Mouse (Mus musculus) gastrocnemius, adult 8-10 months (tissue): ENCODE data around the gene Lpo. TPM values are rescaled to one million over a fixed set of nuclear protein-coding genes. Genes with fewer than 3 reads are reported as not detected.
"Not testable (repeated sequence)": the region's sequence is repeated elsewhere in the genome, so short reads cannot be mapped to it uniquely, and the experiment has no call there.

Experiments
- DNase-seq, 2 experiments: peaks; one replicate each; pipeline ENCODE4 v3.0.0; 2022; ENCODE audit warnings: low spot score in 2 of 2
- total RNA-seq, 4 experiments: library from RNA; stranded (reverse); gene quantifications; 2 replicates each; pipeline ENCODE4 v1.2.4; 2022

Lpo gene
- total RNA-seq, result not detected

DNA sequence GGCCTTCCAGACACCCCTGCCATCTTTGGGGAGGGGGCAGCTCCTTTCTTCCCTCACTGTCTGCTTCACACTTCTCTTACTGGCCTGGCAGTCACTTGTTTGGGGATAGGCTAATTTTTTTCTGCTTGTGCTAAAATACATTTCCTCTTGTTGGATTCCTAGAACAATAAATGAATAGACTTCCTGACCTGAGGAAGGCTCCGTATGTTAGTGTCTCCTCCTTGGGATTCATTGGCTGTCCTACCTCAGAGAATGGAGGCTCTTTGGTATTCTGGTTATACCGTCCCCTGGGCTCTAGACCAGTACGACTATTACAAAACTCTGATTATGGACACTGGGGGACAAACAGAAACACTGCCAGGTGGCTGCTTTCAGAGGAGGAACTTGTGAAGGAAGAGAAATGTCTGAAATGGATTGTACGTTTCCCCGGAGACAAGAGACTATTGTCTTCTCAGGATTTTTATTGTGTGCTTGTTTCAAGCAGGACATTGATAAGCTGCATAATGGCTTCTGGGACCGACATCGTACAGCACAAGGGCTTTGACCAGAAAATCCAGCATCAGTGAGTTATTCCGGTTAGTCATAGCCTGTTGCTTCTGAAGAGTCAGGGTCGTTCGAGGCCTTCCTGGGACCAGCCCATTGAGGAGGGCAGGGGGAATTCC, at the start of gene Lpo:
Gene Lpo, minus strand, starts transcription at position 51 of the 662 bp plus-strand sequence.
- DNase-seq, result no peak

DNA sequence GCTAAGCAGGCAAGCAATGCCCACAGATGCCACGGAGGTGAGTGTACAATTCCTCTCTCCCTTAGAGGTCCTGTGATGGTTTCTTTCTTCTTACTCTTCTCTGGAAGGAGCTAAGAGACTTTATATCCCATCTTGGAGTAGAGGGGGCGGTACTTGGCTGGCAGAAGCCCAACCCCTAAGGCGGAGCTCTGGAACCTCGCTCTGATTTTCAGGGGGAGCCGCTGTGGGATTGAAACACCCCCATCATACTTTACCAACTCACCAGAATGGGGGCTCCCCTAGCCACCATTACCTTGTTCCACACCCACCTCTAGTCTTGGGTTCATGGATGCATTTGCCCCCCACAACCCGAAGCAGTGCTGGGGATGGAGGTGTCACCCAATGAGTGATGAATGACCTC, 47.3 kb upstream of the Lpo start, which contains the start of gene Epx:
Gene Epx, minus strand, starts transcription at position 101 of the 400 bp plus-strand sequence.
- no peak for DNase-seq

DNA sequence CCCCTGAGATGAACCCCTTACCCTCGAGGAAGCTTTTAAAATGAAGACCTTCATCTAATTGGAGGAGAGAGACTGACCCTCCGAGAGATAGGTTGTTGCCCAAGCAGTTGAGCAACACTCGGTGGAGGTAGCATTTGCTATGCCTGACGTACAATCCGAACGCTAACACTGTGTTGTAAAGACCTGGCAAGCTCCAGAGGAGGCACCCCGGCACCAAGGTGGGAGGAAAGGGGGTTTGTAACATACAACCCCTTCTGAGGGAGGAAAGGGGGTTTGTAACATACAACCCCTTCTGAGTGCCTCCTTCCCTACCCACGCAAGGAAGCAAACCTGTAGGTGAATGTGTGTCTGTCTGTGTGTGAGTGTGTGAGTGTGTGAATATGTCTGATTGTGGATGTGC, 43.7 kb upstream of the Lpo start:
- no peak for DNase-seq

DNA sequence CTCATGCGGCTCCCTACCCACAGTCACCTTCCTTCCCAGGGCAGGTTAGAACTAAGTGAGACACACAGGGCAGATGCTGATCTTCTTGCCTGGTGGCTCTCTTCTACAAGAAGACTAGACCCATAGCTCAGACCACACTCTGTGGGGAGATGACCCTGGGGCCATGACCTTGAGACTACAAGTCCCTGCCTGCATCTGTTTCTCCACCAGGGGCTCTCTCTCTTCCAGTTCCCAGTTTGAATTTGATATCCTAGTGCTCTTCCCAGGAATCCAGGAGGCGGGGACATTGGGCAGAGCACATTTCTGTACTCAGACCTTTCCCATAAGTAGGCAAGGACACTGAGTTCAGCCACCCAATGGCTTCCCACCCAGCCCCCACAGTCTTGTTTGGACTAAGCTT, 42.0 kb upstream of the Lpo start:
- DNase-seq, result no peak

DNA sequence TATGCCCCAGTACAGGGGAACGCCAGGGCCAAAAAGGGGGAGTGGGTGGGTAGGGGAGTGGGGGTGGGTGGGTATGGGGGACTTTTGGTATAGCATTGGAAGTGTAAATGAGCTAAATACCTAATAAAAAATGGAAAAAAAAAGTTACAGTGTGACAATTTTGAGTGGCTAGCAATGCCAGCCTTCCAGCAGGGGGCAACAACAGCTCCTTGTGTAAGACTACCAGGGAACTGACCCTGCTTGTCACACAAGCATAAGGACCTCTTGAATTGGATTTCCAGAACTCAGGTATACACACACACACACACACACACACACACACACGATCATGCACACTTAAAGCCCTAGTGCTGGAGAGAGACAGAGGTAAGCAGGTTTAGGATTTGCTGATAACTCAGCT, 38.8 kb upstream of the Lpo start:
- DNase-seq, result not testable (repeated sequence)

DNA sequence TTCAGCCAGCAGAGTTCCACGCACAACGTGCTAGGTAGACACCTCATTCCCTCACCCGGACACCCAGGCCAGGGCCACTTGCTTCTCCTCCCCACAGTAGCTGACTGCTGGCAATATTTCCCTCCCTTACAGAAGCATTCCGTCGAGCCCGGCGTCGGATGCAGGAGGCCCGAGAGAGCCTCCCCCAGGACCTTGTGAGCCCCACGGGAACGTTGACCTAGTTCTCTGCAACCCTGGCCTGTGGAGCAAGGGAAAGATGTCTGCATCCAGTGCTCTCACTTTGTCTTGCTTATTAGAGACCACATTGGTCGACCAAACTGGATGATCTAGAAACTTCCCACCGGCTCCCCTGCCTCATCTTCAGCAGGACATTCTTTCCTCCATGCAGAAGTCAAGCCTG, 34.7 kb upstream of the Lpo start:
- DNase-seq, result no peak

DNA sequence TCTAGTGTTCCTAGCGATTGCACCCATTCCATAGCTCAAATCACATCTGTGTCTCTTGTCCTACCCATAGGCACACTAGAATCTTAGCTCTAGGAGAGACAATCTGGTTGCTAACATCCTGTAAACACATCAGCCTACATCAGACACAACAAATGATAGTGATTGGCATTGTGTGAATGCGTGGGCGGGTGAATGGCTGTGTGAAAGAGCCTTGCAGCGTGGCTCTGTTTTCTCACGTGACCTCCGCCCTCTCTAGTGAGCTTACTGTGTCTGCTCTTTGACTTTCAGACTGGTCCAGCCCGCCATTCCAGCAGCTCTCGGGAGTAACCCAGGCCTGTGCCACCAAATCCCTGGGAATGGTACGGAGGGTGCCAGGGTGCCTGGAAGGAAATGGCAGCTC, 32.3 kb upstream of the Lpo start:
- DNase-seq, result no peak

DNA sequence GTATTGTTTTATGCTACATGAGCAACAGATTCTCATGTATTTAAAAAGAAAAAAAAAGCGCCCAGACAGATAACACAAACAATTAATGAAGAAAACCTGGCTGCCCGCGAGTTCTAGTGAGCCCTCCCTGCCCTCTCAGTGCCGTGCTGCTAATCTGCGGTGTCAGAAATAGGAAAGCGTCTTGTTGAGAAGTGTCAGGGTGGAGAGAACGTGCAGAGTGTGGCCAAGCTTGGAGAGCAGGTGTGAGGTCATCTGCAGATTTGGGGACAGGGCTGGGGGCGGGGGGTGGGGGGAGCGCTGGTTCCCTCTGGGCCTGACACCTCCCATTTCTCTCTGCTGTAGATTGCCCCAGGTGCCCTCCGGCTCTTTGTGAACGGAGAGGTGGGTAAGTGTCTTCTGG, 31.2 kb upstream of the Lpo start:
- DNase-seq, result no peak

DNA sequence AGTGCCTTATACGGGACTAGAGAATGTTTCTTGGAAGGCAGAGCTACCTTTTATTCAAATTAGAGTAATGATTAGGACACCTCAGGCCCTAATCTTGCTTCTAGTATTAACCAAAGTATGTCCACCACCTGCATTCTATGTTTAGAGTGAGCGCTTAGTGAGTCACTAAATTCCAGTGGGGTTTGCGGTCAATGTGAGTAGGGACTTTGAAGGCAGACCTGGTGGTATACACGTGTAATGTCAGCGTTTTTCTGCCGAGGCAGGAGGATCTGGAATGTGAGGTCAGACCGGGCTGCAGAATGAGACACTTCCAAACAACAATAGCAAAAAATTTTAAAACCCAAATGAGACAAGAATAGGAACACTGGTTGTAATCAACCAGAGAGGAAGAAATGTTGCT, 26.5 kb upstream of the Lpo start:
- no peak for DNase-seq

DNA sequence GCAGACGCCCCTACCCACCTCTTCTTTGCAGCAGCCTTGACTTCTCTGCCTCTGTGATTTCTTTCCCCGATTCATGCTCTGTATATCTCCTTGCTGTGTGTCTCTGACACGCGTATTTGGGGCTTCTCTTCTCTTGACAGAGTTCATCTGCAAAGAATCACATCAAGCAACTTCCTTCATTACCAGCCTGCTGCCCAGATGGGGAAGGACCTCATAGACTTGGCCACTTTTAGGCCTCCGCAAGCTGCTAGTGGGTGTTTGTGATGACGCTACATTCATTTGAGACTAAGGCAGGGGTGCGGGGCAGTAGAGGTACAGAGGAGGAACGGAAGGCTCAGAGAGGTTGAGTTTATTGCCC, 25.5 kb upstream of the Lpo start:
- DNase-seq, result no peak

DNA sequence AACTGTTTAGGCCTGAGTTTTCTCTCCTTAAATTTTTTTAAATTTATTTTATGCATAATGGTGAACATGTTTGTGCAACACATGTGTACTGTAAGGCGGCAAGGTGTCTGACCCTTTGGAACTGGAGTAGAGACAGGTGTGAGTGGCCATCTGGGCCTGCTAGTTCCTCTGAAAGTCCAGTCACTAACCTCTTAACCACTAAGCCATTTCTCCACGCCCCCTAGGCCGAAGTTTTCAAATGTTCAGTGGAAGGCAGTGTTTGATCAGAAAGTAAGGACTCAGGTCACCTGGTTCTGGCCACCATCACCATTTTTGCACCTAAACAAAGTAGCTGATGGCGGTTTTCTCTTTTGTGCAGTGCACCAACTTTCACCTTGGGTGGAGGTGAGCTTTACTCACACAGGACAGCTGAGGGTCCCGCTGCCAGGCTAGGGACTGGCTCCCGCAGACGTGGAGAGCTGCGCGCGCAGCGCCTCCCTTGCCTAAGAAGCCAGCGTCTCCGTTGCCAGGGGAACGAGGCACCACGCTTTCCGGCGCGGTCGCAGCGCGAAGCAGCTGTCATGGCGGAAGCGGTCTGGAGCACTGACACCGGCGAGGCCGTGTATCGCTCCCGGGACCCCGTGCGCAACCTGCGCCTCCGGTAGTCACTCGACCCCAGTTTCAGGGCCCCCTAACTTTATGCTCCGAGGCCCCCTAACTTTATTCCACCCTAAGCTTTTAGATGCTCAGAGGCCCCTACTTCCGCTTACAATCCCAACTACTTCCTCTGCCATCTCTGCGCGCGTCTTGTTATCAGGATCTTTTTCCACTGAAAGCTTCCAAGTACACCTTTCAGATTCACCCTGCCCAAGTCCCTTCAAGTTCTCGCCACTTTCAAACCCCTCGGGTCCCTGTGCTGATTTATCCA, 24.9 kb upstream of the Lpo start, which contains the start of gene Mks1:
Gene Mks1, plus strand, starts transcription at position 526 of the 907 bp plus-strand sequence.
- peak; percentile 70 to 79 for DNase-seq

DNA sequence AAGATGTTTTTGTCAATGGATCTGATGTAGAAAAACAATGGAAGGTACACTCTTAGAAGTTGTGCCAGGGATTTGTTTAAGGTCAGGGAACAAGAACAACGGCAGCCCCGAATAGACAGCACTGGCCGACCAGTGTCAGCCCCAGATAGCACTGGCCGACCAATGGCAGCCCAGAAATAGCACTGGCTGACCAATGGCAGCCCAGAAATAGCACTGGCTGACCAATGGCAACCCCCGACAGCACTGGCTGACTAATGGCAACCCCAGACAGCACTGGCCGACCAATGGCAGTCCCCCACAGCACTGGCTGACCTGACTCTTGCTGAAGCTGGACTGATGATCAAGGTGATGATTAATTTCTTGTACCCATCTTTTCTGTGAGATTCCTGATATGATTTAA, 19.8 kb upstream of the Lpo start:
- no peak for DNase-seq

DNA sequence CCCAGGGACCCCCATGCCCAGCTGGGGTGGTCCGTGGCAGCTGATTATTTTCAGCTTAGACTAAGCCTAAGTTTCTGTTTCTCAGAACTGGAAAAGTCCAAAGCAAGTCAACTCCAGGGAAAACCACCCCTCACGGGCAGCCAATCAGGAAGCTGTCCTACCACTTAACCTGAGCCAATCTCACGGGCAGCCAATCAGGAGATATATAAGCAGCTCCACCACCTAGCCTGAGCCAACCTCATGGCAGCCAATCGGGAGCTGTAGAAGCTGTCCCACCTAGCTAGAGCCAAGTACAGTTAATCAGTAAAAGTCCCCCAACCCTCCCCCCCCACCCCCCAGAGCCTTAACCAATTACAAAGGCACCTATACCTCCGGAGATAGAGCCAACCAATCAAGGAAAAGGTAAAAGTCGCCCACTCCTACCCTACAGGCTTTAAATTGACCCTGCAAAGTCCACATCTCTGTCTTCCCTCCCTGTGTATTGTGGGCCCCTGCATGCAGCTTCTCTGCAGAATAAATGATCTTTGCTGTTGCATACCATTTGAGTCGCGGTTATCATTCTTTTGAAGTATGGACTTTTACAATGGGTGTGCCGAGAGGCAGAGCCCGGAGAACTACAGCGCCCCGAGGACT, 19.0 kb upstream of the Lpo start:
- DNase-seq, result no peak

DNA sequence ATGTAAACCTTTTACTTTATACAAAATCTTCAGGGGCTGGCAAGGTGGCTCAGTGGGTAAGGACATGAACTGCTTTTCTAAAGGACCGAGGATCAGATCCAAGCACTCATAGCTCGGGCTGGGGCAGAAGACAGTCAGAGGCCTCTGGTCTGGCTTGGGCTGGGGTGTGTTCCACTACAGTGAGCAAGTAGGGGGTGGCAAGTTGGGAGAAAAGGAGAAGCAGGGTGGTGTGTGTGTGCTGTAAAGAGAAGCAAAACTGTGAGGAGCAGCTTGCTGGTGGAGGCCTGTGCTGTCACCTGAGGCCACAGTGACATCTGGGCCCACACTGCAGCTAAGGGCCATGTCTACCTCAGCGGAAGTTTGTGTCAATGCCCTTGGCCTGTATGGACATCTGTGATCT, 13.3 kb upstream of the Lpo start:
- no peak for DNase-seq

DNA sequence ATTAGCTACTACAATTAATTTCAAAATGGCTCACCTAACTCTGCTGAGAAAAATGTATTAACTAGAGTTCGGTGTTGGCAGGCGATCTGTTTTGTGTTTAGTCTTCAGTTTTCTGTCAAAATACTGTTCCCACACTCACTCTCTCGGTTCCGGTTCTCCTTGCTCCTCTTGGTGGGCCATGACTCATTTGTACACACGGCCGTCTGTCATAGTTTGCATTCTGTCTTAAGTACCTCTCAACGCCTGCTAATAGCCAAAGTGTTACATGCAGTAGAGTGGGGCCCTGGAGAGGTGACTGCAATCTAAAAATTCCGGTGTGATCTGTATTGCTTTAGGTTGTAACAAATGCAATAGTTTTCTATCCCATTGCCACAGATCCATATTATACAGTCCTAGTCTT, 12.6 kb upstream of the Lpo start:
- DNase-seq, result no peak

DNA sequence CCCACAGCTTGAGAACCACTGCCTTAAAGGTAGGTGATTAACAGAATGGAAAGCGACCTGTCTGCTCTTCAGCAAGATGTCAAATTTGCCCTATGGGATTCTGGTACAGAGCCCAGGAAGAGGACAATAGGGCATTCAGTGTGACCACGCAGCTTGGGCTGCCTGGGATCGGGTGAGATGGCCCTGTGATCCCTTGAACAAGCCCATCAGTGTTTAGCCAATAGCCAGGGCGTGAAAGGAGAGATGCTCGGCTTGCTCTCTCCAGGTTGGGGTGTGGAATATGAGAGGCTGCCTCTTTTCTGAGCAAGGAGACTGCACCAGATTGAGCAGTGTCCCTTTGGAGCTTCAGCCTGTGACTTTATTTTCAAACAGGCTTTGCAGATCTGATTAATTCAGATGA, 6.6 kb downstream of the Lpo start:
- no peak for DNase-seq

DNA sequence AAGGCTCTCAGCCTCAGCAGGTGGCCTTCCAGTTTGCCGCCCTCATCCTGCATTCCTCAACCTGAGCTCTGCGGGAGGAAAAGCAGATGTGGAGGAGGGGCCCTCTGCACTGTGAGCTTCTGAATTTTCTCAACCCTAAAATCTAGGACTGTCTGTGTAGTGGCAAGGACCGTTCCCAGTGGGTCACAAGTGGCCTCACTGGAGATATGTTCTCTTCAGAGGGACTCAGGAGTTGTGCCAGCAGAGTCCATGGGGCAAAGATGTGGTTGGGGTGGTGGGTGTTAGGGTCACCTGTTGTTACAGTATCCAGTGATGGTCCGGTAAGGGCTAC, 10.7 kb downstream of the Lpo start:
- DNase-seq, result no peak

DNA sequence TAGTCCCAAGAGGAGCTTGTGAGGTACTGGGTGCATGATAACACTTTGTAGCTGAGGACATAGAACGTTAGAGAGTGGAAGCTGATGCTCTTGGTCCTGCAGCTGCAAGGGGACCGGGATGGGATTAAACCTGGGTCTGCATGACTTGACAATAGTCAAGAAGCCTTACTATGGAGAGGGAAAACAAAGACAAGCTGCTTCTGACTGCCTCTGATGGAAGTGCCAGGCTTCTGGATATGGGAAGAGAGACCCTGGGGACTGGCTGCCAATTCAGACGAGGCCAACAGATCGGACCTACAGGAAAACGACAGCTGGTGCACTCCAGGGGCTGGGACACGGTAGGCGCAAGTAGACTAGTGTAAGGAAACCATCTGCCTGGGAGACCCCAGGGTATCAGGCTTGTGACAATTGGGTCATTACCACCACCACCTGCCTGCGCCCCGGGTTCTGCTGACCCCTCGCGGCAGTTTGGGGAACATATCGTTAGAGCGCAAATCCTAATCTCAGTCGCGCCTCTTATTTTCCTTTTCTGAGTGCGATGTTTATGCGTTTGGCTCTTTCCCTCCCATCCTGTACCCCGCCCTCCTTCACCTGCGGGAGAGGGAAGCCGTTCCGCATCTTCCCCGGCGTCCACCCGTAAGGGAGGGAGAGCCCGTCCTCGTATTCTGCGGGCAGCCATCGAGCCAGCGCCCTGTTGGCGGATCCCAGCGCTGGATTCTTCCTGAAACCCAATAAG, 11.2 kb downstream of the Lpo start:
- DNase-seq, result no peak

DNA sequence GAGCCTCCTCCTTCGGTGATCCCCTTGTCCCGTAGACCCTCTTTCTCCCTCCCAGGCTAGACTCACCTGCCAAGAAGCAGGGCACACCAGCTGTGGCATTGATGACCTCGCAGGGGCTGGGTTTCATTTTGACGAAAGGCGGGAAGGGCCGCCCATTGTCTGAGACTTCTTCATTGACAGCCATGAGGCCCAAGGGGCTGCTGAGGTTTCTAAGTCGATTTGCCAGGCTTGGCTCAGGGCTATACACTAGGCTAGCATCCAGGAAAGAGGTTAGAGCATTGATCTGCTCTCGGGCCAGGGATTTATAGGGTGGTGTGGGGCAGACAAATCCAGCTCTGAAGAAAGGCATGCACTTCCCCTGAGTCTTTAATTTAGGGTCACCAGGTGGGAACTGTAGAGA, 13.3 kb downstream of the Lpo start:
- no peak for DNase-seq

DNA sequence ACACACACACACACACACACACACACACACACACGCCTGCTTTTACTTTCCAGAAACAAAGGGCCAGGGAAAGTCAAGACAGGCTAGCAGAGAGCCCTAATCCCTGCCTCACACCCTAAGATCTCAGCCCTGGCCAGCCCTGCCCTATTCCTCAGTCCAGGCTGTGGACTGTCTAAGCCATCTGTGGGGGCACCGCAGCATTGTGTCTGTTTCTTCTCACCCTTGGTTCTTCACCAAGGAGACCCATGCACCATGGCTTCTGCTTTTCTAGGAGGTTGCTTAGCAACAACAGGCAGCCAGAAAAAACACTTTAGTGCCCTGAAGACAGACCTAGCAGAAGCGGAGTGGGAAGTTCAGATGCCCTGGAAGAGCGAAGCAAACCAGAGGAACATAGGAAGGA, 16.7 kb downstream of the Lpo start:
- DNase-seq, result no peak

DNA sequence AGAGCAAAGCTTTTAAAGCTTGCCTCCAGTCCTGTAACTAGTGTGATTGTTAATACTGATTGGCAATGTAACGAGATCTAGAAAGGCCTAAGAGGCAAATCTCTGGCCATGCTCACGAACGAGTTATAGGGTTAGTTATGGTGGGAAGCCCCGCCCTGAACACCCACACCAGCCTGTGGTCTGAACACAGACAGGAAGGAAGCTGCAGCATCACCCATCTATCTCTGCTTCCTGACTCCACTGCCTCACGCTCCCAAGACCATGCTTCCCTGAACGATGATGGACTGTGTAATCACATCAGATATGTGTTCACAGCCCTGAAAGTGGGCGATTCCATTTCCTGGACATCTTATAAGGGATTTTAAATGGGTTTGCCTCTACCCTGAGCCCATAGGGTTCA, 19.9 kb downstream of the Lpo start:
- no peak for DNase-seq

DNA sequence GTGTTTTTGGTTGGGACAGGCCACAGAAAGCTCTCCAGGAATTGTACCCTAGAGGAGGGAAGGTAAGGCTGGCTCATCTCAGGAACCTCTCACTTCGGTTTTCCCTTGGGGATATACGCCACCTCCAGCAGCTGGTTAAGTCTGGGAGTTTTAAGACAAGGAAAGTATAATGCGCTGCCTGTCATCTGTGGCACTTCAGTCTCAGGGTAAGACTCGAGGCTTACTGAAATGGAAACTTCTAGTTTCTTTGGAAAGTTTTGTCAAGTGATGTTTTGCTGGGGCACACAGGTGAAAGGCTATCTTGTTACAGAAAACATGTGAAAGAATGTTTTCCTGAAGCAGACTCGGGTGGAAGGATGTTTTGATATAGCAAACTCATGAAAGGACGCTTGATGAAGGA, 20.7 kb downstream of the Lpo start:
- DNase-seq, result no peak
